Mouse (Mus musculus): ENCODE results near the gene Tbrg1. TPM values are rescaled to one million over a fixed set of nuclear protein-coding genes. Genes with fewer than 3 reads are reported as not detected.

The Tbrg1 gene
- polyA plus RNA-seq (2012; rRNA removed) = 80.7 and 81.6 TPM in 2 replicates

- WGBS = under 1% methylated on average over 36 of the region's 36 CpGs
- peak; percentile 95 for DNase-seq (ENCODE audit: low read depth, low spot score)
These were observed at the start of gene Tbrg1 for GRCm38 (mm10) chr9:37656931-37657481. Tbrg1 (minus strand) TSS chr9:37657312.

GRCm38 (mm10) chr9:37689970-37690686 is 33.0 kb upstream of the Tbrg1 start:
- DNase-seq (ENCODE audit: low read depth, low spot score) = no peak
- WGBS = 62% methylated on average over 5 of the region's 5 CpGs

- 32% methylated on average over 3 of the region's 3 CpGs for WGBS
- DNase-seq (ENCODE audit: low read depth, low spot score) = no peak
These were observed 30.8 kb upstream of the Tbrg1 start for GRCm38 (mm10) chr9:37687941-37688303.

- WGBS = 72% methylated on average over 3 of the region's 3 CpGs
- DNase-seq (ENCODE audit: low read depth, low spot score) = no peak
These were observed 30.3 kb upstream of the Tbrg1 start for GRCm38 (mm10) chr9:37687288-37687940.

GRCm38 (mm10) chr9:37681123-37681522 is 24.0 kb upstream of the Tbrg1 start:
- 98% methylated on average over 1 of the region's 1 CpGs for WGBS
- DNase-seq (ENCODE audit: low read depth, low spot score) = no peak

DNA sequence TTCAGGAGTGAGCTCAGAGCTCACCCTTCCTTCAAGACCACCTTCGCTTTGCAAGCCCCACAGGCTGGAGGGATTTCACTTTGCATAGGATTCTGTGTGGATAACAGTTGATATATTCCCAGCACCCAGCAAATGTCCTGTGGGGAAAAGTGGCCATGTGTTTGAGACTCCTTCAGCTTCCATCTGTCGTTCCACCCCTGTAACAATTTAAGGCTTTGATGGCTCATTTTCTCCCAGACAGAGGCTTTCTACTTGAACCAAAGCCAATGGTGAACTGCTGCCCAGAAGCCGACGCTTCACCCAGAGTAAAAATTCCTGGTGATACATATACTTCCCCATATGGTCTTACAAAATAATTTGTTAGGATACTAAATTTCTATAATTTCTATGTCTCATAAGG is 18.2 kb upstream of the Tbrg1 start:
- WGBS = 72% methylated on average over 4 of the region's 4 CpGs
- DNase-seq (ENCODE audit: low read depth, low spot score) = no peak

- no peak for DNase-seq (ENCODE audit: low read depth, low spot score)
- WGBS = 90% methylated on average over 3 of the region's 3 CpGs
These were observed 13.1 kb upstream of the Tbrg1 start for GRCm38 (mm10) chr9:37670261-37670660.

GRCm38 (mm10) chr9:37669678-37670077 is 12.6 kb upstream of the Tbrg1 start:
- WGBS = 50% methylated on average over 4 of the region's 4 CpGs
- DNase-seq (ENCODE audit: low read depth, low spot score) = no peak

- no peak for DNase-seq (ENCODE audit: low read depth, low spot score)
- WGBS = 60% methylated on average over 6 of the region's 6 CpGs
These were observed 12.0 kb upstream of the Tbrg1 start, which contains the start of gene Panx3 for GRCm38 (mm10) chr9:37669115-37669514. Panx3 (minus strand) TSS chr9:37669235.

DNA sequence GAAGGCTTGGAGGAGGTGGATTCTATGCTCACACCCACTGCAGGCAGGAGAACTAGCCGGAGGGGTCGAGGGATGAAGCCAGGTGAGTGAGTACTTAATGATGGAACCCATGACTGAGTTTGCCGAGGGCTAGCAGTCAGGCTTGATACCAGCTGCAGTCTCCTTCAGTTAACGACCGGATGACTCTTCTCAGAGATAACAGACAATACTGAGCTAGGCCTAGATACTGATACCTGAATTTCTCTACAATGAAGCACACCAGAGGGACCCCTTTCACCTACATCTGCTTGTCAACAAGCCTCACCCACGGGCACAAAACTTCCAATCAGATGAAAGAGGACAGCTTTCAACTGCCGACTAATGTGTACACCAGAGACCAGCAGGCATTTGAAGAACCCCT is 8.9 kb upstream of the Tbrg1 start:
- 64% methylated on average over 7 of the region's 7 CpGs for WGBS
- no peak for DNase-seq (ENCODE audit: low read depth, low spot score)

- DNase-seq (ENCODE audit: low read depth, low spot score) = no peak
- WGBS = 50% methylated on average over 2 of the region's 2 CpGs
These were observed 7.5 kb upstream of the Tbrg1 start for GRCm38 (mm10) chr9:37664604-37665003.

DNA sequence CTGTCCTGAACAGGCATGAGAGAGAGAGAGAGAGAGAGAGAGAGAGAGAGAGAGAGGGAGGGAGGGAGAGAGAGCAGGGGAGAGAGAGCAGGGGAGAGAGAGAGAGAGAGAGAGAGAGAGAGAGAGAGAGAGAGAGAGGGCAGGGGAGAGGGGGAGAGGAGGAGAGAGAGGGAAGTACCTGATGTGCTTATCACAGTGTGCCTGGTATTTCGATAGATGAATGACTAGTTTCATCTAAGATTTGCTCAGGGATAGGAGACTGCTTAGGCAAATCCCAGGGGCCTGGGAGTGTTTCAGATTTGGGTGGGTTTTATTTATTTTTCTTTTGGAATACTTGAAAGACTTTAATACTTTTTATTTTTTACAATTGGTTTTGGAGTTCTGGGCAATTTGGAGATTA is 6.1 kb upstream of the Tbrg1 start:
- WGBS = 68% methylated on average over 1 of the region's 1 CpGs

GRCm38 (mm10) chr9:37659413-37659812 is 2.3 kb upstream of the Tbrg1 start:
- WGBS = 84% methylated on average over 6 of the region's 6 CpGs
- no peak for DNase-seq (ENCODE audit: low read depth, low spot score)

More for the DNA sequence above, 6.1 kb upstream of the Tbrg1 start:
- DNase-seq (ENCODE audit: low read depth, low spot score) = no peak

DNA sequence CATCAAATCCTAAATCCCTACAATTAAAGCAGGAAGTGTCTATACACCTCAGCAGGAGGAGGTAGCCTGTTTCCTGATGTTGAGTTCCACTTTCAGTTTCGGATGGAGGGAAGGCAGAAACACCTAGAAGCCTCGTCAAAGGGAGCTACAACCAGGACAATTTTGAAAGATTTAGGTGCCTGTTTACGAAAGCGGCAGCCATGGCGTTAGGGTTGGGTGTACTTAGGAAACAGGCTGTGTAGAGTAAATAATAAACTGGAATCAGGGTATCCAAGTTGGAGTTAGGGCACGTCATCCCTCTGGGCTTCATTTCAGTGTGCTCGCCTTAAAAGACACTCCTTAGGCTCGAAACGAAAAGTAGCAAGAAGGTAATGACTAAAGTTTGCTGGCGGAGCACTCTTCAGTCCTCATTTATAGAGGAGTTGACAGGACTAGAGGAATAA is 652 bp downstream of the Tbrg1 start:
- peak; percentile 60 for DNase-seq (ENCODE audit: low read depth, low spot score)
- WGBS = under 1% methylated on average over 10 of the region's 10 CpGs

GRCm38 (mm10) chr9:37655961-37656360 is 1.2 kb downstream of the Tbrg1 start:
- no peak for DNase-seq (ENCODE audit: low read depth, low spot score)
- WGBS = 36% methylated on average over 8 of the region's 8 CpGs

GRCm38 (mm10) chr9:37653836-37654235 is 3.3 kb downstream of the Tbrg1 start:
- DNase-seq (ENCODE audit: low read depth, low spot score) = no peak
- WGBS = 90% methylated on average over 5 of the region's 5 CpGs

- no peak for DNase-seq (ENCODE audit: low read depth, low spot score)
- whole genome bisulfite sequencing = 96% methylated on average over 5 of the region's 5 CpGs
These were observed 6.5 kb downstream of the Tbrg1 start for GRCm38 (mm10) chr9:37650639-37651038.

DNA sequence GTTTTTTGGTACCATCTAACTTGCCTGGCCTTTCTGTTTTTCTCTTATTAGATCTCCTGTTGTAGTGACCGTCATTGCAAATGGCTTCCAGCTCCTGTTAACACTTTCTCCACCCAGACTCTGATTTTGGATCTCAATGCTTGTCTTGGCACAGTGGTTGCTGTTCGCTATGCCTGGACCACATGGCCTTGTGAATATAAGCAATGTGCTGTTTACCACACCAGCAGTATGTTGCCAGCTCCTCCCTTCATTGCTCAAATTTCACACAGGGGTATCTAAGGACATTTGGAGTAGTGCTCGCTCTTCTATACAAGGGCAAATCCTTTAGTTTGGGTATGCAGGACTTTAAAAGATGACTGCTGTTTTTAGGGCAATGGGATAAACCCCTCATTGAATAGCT is 10.9 kb downstream of the Tbrg1 start:
- no peak for DNase-seq (ENCODE audit: low read depth, low spot score)
- 79% methylated on average over 3 of the region's 3 CpGs for WGBS

GRCm38 (mm10) chr9:37638721-37639120 is 18.4 kb downstream of the Tbrg1 start:
- 86% methylated on average over 3 of the region's 3 CpGs for WGBS

DNA sequence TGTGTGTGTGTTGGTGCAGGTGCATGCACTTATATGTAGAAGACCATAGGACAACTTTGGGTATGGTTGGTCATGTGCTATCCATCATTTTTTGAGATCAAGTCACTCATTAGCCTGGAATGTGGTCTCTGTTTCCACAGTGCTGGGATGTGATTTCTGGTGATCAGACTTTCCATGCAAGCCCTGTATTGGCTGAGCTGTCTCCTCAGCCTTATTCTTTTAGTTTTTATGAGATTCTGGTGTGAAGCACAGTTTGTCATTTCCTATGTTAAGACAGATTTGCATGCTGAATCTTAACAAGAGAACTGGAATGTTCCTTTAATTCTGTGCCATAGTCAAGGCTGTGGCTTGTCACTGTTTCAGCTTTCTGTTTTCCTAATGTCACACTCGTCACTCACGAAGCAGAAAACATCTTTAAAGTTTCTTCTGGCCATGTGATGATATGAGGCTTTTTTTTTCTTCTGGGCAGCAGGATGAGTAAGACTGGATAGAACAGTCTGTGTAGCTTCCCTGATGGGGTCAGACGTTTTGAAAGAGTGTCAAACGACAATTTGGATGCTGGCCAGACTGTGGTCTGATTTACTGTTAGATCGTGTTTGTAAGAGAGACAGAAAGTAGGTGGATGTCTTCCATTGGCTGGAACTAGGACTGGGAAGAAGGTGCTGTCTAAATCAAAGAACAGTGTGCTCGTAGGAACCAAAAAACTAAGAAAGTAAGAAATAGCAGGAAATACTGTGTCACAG is 20.1 kb downstream of the Tbrg1 start:
- 47% methylated on average over 6 of the region's 6 CpGs for WGBS
- no peak for DNase-seq (ENCODE audit: low read depth, low spot score)

More at GRCm38 (mm10) chr9:37638721-37639120, 18.4 kb downstream of the Tbrg1 start:
- no peak for DNase-seq (ENCODE audit: low read depth, low spot score)
